Mouse (Mus musculus): ENCODE data around the gene Gm28042. TPM values are rescaled to one million over a fixed set of nuclear protein-coding genes. Genes with fewer than 3 reads are reported as not detected.

The Gm28042 gene
- polyA plus RNA-seq, 1 experiment from 2014 or later = 0.89 TPM

DNA sequence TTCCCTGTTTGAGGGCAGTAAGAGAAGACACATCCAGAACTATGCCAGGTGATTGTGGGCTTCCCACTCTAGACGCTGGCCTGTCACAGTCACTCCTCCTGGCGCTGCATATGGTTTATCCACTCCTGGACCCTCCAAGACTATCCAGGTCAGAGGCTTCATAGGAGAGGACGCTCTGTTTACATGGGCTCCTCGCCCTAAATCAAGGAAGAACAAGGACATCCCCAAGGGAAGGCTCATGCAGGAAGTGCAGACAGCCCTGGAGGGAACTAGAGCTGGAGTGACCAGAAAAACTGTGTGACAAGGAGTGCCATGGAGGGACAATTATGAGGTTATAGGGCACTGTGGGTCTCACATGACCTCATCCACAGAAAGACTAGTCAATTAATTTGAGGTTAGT, 29.9 kb upstream of the Gm28042 start:
- no peak overlapping the region for H3K4me3 ChIP-seq (replicated peaks; ENCODE audit: low read depth, low read length)
- H3K9me3 ChIP-seq (replicated peaks; ENCODE audit: low read length) = no peaks in the 10 kb centered on the region
- H3K9ac ChIP-seq (ENCODE audit: low read depth, low read length) = no peak overlapping the region
- TF ChIP-seq CTCF (IDR thresholded peaks at IDR 0.05; ENCODE audit: low read depth) = no peak
- no peaks in the 10 kb centered on the region for H3K27me3 ChIP-seq (ENCODE audit: insufficient read depth, low read length)
- 0 out of 2 replicates have a peak, but pooled peaks cover 3% of the 10 kb centered on the region for H3K36me3 ChIP-seq (ENCODE audit: insufficient read depth, low read length)
- no peak for DNase-seq (ENCODE audit: low spot score)
- ATAC-seq (replicated peaks; ENCODE audit: low FRiP score, low read depth) = no peak
- H3K4me1 ChIP-seq (replicated peaks; ENCODE audit: insufficient read depth, low read length) = peaks cover 12% of the 10 kb centered on the region; the same call in 1 of the 2 replicates
- 0 out of 2 replicates have a peak overlapping the region, but pooled peaks have one; percentile 93 for H3K27ac ChIP-seq
- WGBS = 69% methylated on average over 4 of the region's 4 CpGs
- no peak overlapping the region for H3K4me2 ChIP-seq (ENCODE audit: low read length)

DNA sequence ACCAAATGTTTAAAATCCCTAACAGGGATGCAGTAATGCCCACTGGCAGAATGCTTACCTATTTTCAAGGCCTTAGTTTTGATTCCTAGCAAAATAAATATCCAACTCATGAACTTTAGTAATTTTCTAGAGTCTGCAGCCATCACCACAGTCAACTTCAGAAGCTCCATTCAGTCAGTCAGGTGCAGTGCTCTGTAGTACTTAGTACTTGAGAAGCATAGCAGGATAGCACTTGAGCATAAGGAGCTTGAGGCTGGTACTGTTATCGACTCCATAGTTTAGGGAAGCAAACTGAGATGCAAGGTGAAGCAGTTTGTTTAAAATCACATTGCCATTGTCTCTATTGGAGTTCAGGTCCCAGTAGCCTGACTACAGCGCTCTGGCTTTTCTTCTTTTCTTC, 27.6 kb upstream of the Gm28042 start:
- no peaks in the 10 kb centered on the region for H3K27me3 ChIP-seq (ENCODE audit: insufficient read depth, low read length)
- H3K9me3 ChIP-seq (replicated peaks; ENCODE audit: low read length) = no peaks in the 10 kb centered on the region
- no peak overlapping the region for H3K9ac ChIP-seq (ENCODE audit: low read depth, low read length)
- TF ChIP-seq CTCF (IDR thresholded peaks at IDR 0.05; ENCODE audit: low read depth) = no peak
- H3K4me3 ChIP-seq (replicated peaks; ENCODE audit: low read depth, low read length) = no peak overlapping the region
- no peak overlapping the region for H3K27ac ChIP-seq
- no peak overlapping the region for H3K4me2 ChIP-seq (ENCODE audit: low read length)
- 0 out of 2 replicates have a peak, but pooled peaks cover 2% of the 10 kb centered on the region for H3K36me3 ChIP-seq (ENCODE audit: insufficient read depth, low read length)
- H3K4me1 ChIP-seq (replicated peaks; ENCODE audit: insufficient read depth, low read length) = peaks cover 12% of the 10 kb centered on the region; the same call in 1 of the 2 replicates
- DNase-seq (ENCODE audit: low spot score) = no peak
- 96% methylated on average over 2 of the region's 2 CpGs for WGBS
- no peak for ATAC-seq (replicated peaks; ENCODE audit: low FRiP score, low read depth)

DNA sequence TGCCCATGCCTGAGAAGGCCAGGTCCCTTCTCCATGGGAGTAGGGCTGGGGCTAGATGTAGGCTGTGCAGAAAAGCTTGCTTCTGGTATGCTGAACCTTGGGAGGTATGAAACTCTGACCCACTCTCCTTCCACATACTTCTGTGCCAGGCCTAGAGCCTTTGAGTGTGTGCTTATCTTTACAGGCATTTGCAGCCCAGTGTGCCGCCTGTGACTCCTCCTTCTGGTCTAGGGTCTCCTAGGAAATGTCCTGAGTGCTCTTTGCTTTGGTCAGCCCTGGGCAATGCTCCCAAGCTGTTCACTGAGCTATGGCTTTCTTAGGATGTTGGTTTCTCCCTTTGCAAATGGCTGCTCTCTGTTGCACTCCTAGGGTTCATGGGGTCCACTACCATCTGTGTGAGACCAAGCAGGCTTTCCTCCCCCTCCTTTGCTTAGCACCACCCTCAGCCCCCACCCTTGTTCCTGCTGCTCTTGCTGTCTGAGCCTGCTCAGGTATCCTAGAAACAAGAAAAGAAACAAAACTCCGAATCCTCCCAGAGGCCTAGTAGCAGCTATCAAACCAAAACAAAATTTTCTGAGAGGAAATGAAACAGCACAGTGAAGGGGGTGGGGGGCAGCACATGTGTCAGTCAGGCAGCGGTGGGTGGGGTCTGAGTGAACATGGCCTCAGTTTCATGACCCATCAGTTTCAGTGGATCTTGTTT, 26.3 kb upstream of the Gm28042 start:
- H3K9ac ChIP-seq (ENCODE audit: low read depth, low read length) = no peak overlapping the region
- 40% methylated on average over 3 of the region's 3 CpGs for WGBS
- H3K4me1 ChIP-seq (replicated peaks; ENCODE audit: insufficient read depth, low read length) = peaks cover 12% of the 10 kb centered on the region; the same call in 1 of the 2 replicates
- H3K27ac ChIP-seq = peak overlapping the region; percentile 31; the same call in 1 of the 2 replicates
- H3K27me3 ChIP-seq (ENCODE audit: insufficient read depth, low read length) = no peaks in the 10 kb centered on the region
- H3K4me2 ChIP-seq (ENCODE audit: low read length) = no peak overlapping the region
- ATAC-seq (replicated peaks; ENCODE audit: low FRiP score, low read depth) = peak; percentile 65; the same call in 1 of the 2 replicates
- no peaks in the 10 kb centered on the region for H3K9me3 ChIP-seq (replicated peaks; ENCODE audit: low read length)
- DNase-seq (ENCODE audit: low spot score) = peak; percentile 58
- 0 out of 2 replicates have a peak, but pooled peaks cover 2% of the 10 kb centered on the region for H3K36me3 ChIP-seq (ENCODE audit: insufficient read depth, low read length)
- no peak for TF ChIP-seq CTCF (IDR thresholded peaks at IDR 0.05; ENCODE audit: low read depth)
- H3K4me3 ChIP-seq (replicated peaks; ENCODE audit: low read depth, low read length) = no peak overlapping the region

DNA sequence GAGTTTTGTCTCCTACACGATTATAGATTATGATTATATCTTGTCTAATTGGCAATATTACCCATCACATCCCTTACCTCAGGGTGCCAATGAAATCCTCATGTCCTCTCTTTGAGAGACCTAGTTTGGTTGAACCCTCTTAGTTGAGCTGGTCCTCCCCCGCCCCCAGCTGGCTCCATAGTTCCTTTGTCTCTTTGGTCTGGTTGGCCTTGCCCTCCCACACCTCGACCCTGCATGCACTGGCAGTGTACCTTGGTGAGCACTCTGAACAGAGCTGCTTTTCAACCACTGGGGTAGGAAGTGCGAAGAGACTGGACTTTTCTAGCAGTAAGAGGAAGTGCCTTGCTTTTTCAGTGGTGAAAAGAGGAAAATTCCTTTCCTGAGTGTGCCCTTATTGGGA, 25.3 kb upstream of the Gm28042 start:
- WGBS = 69% methylated on average over 4 of the region's 4 CpGs

DNA sequence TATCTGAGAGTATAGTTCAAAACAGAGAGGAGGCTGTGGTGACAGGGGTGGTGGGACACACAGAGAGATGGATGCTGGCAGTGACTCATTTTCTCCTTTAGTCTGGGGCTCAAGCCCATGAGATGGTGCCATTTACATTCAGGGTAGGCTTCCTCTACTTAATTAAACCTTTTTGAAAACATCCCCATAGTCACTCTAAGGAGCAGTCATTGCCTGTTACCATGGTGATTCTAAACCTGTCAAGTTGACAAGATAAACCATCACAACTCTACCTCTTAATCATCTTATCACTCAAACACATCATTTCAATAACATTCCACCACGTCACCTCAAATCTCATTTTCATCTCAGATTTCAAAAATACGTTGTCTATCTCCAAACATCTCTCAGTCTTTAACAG, 23.3 kb upstream of the Gm28042 start:
- Histone ChIP-seq H3K9me3 (replicated peaks; ENCODE audit: low read length) (no peaks in the 10 kb centered on the region), H3K27me3 (ENCODE audit: insufficient read depth, low read length) (no peaks in the 10 kb centered on the region), H3K4me3 (replicated peaks; ENCODE audit: low read depth, low read length) (no peak overlapping the region), H3K9ac (ENCODE audit: low read depth, low read length) (no peak overlapping the region), H3K4me2 (ENCODE audit: low read length) (no peak overlapping the region), H3K4me1 (replicated peaks; ENCODE audit: insufficient read depth, low read length) (peaks cover 5% of the 10 kb centered on the region; the same call in 1 of the 2 replicates), H3K36me3 (ENCODE audit: insufficient read depth, low read length) (0 out of 2 replicates have a peak, but pooled peaks cover 2% of the 10 kb centered on the region), H3K27ac (no peak overlapping the region)
- no peak for ATAC-seq (replicated peaks; ENCODE audit: low FRiP score, low read depth)
- no peak for DNase-seq (ENCODE audit: low spot score)
- 90% methylated on average over 2 of the region's 2 CpGs for WGBS
- no peak for TF ChIP-seq CTCF (IDR thresholded peaks at IDR 0.05; ENCODE audit: low read depth)

More for the DNA sequence above, 25.3 kb upstream of the Gm28042 start:
- DNase-seq (ENCODE audit: low spot score) = no peak
- H3K27me3 ChIP-seq (ENCODE audit: insufficient read depth, low read length) = no peaks in the 10 kb centered on the region
- no peak overlapping the region for H3K4me3 ChIP-seq (replicated peaks; ENCODE audit: low read depth, low read length)
- no peak overlapping the region for H3K27ac ChIP-seq
- H3K4me1 ChIP-seq (replicated peaks; ENCODE audit: insufficient read depth, low read length) = peaks cover 6% of the 10 kb centered on the region; the same call in 1 of the 2 replicates
- TF ChIP-seq CTCF (IDR thresholded peaks at IDR 0.05; ENCODE audit: low read depth) = no peak
- H3K9me3 ChIP-seq (replicated peaks; ENCODE audit: low read length) = no peaks in the 10 kb centered on the region
- no peak overlapping the region for H3K4me2 ChIP-seq (ENCODE audit: low read length)
- no peak for ATAC-seq (replicated peaks; ENCODE audit: low FRiP score, low read depth)
- H3K9ac ChIP-seq (ENCODE audit: low read depth, low read length) = no peak overlapping the region
- H3K36me3 ChIP-seq (ENCODE audit: insufficient read depth, low read length) = 0 out of 2 replicates have a peak, but pooled peaks cover 2% of the 10 kb centered on the region

DNA sequence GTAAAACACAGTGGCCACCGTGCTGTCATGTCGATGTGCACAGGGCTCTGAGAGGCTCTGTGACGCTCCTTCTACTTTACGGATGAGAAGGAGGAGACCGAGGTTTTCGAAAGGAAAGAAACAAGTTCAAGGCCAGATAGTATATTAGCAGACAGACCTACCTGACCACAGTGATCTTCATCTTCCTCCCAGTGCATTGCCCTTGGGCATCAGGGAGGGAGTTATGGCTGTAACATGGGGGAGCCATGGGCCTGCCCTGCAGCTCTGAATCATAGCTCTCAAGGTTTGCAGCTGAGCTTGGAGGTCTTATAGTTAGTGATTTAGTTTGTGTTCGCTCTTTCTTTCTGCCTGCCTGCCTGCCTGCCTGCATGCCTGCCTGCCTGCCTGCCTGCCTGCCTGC, 20.6 kb upstream of the Gm28042 start:
- DNase-seq (ENCODE audit: low spot score) (no peak), ATAC-seq (replicated peaks; ENCODE audit: low FRiP score, low read depth) (no peak)
- H3K4me2 ChIP-seq (ENCODE audit: low read length) = no peak overlapping the region
- H3K4me3 ChIP-seq (replicated peaks; ENCODE audit: low read depth, low read length) = no peak overlapping the region
- H3K4me1 ChIP-seq (replicated peaks; ENCODE audit: insufficient read depth, low read length) = no peaks in the 10 kb centered on the region
- H3K9ac ChIP-seq (ENCODE audit: low read depth, low read length) = no peak overlapping the region
- H3K27me3 ChIP-seq (ENCODE audit: insufficient read depth, low read length) = no peaks in the 10 kb centered on the region
- no peak overlapping the region for H3K27ac ChIP-seq
- 0 out of 2 replicates have a peak, but pooled peaks cover 2% of the 10 kb centered on the region for H3K36me3 ChIP-seq (ENCODE audit: insufficient read depth, low read length)
- H3K9me3 ChIP-seq (replicated peaks; ENCODE audit: low read length) = no peaks in the 10 kb centered on the region
- WGBS = 95% methylated on average over 7 of the region's 7 CpGs
- no peak for TF ChIP-seq CTCF (IDR thresholded peaks at IDR 0.05; ENCODE audit: low read depth)

All from kidney, postnatal 0 days (tissue).